Comparison of ENCODE assay signal across 22 mouse cellular contexts in genomic region chr3:35751724-35752123, GRCm38 (mm10). TPM values are rescaled to one million over a fixed set of nuclear protein-coding genes. Genes with fewer than 3 reads are reported as not detected.
DNase-seq lines count a peak whose midpoint lies in the region; ATAC-seq and TF ChIP-seq lines count a peak whose summit lies in the region.
"Had no signal": no experiment of that assay in that cellular context is flagged by ENCODE, and none has a peak within 500 bp of the region (broad histone marks: within the 10 kb centered on the region; RNA-seq: fewer than 3 reads in every experiment).

No protein-coding gene starts in this region.

- no peaks in the 10 kb centered on the region for H3K9me3 ChIP-seq in stomach, postnatal 0 days (ENCODE audit: control insufficient read depth, low read length)
- H3K9me3 ChIP-seq: embryonic facial prominence, embryonic 10.5 days; embryonic facial prominence, embryonic 12.5 days; forebrain, embryonic 13.5 days; forebrain, embryonic 15.5 days; G1E had no signal

- no peaks in the 10 kb centered on the region for H3K27me3 ChIP-seq in stomach, postnatal 0 days (ENCODE audit: control insufficient read depth, insufficient read depth, low read length)
- H3K27me3 ChIP-seq: embryonic facial prominence, embryonic 12.5 days; forebrain, embryonic 13.5 days; forebrain, embryonic 15.5 days; Patski had no signal

- DNase-seq in adrenal gland, adult 2 months, result peak; percentile 40
- DNase-seq in adrenal gland, adult 18-20 months (ENCODE audit: low spot score in 2 of 2), result no peak
- peak; percentile 10 for DNase-seq in adrenal gland, postnatal 10 days
- DNase-seq in adrenal gland, postnatal 4 days (ENCODE audit: low spot score in 2 of 2), result no peak
- peak; percentile 81 for DNase-seq in R1 (ENCODE audit: low read depth, low spot score)
- DNase-seq in adrenal gland, postnatal 14 days, result peak; percentile 39
- DNase-seq in urinary bladder, postnatal 25 days (ENCODE audit: low spot score), result no peak
- DNase-seq in stomach, postnatal 0 days (ENCODE audit: low spot score), result no peak
- DNase-seq: B cell, adult 2 months; cerebellum, adult 11-12 months; cerebellum, adult 2 months; cerebellum, adult 9-10 months; cerebellum, postnatal 10 days; cerebellum, postnatal 25 days; forebrain, postnatal 0 days had no signal

- no peak overlapping the region for H3K4me2 ChIP-seq in stomach, postnatal 0 days (replicated peaks; ENCODE audit: low read depth)
- H3K4me2 ChIP-seq: embryonic facial prominence, embryonic 12.5 days; forebrain, embryonic 13.5 days; forebrain, embryonic 15.5 days had no signal

- no peak for ATAC-seq in stomach, postnatal 0 days (ENCODE audit: low FRiP score, low TSS enrichment)
- ATAC-seq: CD4-positive, CD25-positive, alpha-beta regulatory T cell, adult 4 months; forebrain, embryonic 13.5 days; forebrain, embryonic 15.5 days; forebrain, postnatal 0 days; Patski had no signal

- 32% methylated on average over 2 of the region's 2 CpGs for WGBS in stomach, postnatal 0 days

- H3K36me3 ChIP-seq in stomach, postnatal 0 days (ENCODE audit: control insufficient read depth, insufficient read depth, low read length), result no peaks in the 10 kb centered on the region
- H3K36me3 ChIP-seq: embryonic facial prominence, embryonic 10.5 days; embryonic facial prominence, embryonic 12.5 days; forebrain, embryonic 15.5 days; G1E had no signal

- TF ChIP-seq CTCF in stomach, postnatal 0 days (IDR thresholded peaks at IDR 0.05; ENCODE audit: low read depth), result no peak

- no peak overlapping the region for H3K27ac ChIP-seq in stomach, postnatal 0 days (replicated peaks)
- H3K27ac ChIP-seq: embryonic facial prominence, embryonic 10.5 days; embryonic facial prominence, embryonic 12.5 days; forebrain, embryonic 13.5 days; forebrain, embryonic 15.5 days had no signal

- H3K4me3 ChIP-seq in stomach, postnatal 0 days (ENCODE audit: low read depth, low read length), result no peak overlapping the region
- H3K4me3 ChIP-seq: embryonic facial prominence, embryonic 10.5 days; embryonic facial prominence, embryonic 12.5 days; forebrain, embryonic 13.5 days; forebrain, embryonic 15.5 days had no signal

- no peak for TF ChIP-seq EP300 in stomach, postnatal 0 days (optimal IDR thresholded peaks at IDR 0.05)

- no peak overlapping the region for H3K9ac ChIP-seq in stomach, postnatal 0 days (ENCODE audit: low read length)
- H3K9ac ChIP-seq: embryonic facial prominence, embryonic 12.5 days; forebrain, embryonic 13.5 days; forebrain, embryonic 15.5 days; forebrain, postnatal 0 days had no signal

- no peaks in the 10 kb centered on the region for H3K4me1 ChIP-seq in stomach, postnatal 0 days (replicated peaks; ENCODE audit: control insufficient read depth, insufficient read depth)

RNA-seq across cellular contexts. Expression of gene Atp11b, which starts 2.2 kb away (rescaled TPM):
- 10 to 100 TPM; 36.9 to 39.5 TPM for total RNA-seq in adrenal gland, adult 2 months (2021)
- polyA plus RNA-seq in adrenal gland, adult 2 months (2012; rRNA removed), result 3.9 and 4.6 TPM in 2 replicates
- total RNA-seq in adrenal gland, adult 18-20 months (2021), result 10 to 100 TPM; 35.7 to 41.4 TPM
- total RNA-seq in adrenal gland, postnatal 10 days (2021), result 10 to 100 TPM; 40.6 to 44.2 TPM
- 10 to 100 TPM; 41.2 to 47.2 TPM for total RNA-seq in adrenal gland, postnatal 4 days (2021)
- total RNA-seq in adrenal gland, postnatal 14 days (2021), result 52.0 and 52.6 TPM in 2 replicates
- 30.8 and 33.1 TPM in 2 replicates for polyA plus RNA-seq in stomach, postnatal 0 days (2015; fragmentation: Nextera tagmentation; extraction: Ambion mirVana)

Comparison
In these comparisons a context has a peak if more than half of its experiments do, and no peak if none do; other contexts are left out.
1. DNase-seq: peak in adrenal gland, adult 2 months (single experiment), adrenal gland, postnatal 10 days (single experiment), R1 (single experiment) and adrenal gland, postnatal 14 days (single experiment); none in adrenal gland, adult 18-20 months (0 of 2), adrenal gland, postnatal 4 days (0 of 2), urinary bladder, postnatal 25 days (single experiment) and stomach, postnatal 0 days (single experiment).